Mouse (Mus musculus) mouse embryonic stem cell (cell line): ENCODE data around the gene Clec9a.

Experiments used
- in situ Hi-C, 2 experiments: fragments of 300-500 bp; cut with MboI; formaldehyde crosslinking; loops; 1 replicate in 1 of 2; 3 replicates in 1 of 2; pipeline ENCODE4 v1.14.3; 2019 to 2020; ENCODE audit warnings: low sequenced_read_pairs in 2 of 2, low pct_unique_long_range_greater_than_20kb in 1 of 2, mixed read lengths in 1 of 2; ENCODE audit not compliant: unreplicated experiment in 1 of 2

Clec9a gene

DNA sequence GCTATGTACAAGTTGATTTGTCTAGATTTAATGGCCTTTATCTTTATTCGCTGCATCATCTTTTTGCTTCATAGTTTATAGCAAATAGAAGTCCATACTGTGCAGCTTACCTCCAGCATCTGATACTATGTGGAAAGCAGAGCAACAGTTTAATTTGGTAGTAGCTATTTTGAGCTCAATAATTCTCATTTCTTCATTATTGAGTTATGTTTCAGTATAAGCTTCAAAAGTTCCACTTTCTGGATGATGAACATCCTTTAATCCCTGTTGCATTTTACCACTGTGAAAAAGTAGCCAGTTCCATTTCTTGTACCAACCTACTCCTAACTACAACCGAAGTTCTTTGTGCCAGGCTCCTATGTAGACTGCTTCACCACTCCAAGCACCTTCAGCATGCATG, at the start of gene Clec9a:
Clec9a (plus strand) TSS at position 301 of the 400 bp plus-strand sequence.
- in situ Hi-C loops: no loop called here

DNA sequence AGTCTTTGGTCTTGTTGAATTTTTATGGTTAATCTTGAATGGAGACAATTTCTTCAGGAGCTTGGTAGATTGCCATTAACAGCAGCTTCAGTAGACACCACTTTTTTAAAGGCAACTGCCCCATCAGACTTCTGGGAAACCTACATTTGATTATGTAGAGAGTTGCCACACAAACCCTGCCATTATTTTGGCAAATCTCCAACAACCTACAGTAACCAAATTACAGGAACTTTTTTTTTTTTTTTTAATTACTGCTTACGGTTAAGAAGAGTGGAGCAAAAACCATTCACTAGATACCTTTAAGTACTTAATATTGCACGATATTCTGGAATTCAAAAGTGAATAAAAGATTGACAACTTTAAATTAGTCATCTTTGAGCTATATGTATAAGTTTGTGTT, 49.1 kb upstream of the Clec9a start:
- in situ Hi-C loops: loop anchor here in 1 of 2 experiments (25.0 kb wide), 1 partner anchor 522 kb away; the partner anchor contains the start of genes Gm44511 and Klrb1b

DNA sequence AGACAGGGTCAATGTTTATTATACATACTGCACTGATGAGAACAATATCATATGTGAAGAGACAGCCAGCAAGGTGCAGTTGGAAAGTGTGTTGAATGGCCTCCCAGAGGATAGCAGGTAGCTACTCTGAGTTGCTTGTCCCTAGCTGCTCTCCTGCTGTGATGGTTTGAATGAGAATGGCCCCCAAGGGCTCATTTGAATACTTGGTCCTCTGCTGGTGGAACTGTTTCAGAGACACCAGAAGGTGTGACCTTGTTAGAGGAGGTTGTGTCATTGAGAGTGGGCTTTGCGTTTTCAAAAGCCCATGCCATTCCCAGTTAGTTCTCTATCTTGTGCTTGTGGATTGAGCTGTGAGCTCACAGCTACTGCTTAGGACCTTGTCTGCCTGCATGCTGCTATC, 44.7 kb upstream of the Clec9a start:
- in situ Hi-C loops: loop anchor here (10.0 to 25.0 kb wide), 3 partner anchors 109 to 527 kb away; partner anchors contain the start of genes Gm44511 (in 1 of the 2) and Klrb1b (in 1 of the 2)

DNA sequence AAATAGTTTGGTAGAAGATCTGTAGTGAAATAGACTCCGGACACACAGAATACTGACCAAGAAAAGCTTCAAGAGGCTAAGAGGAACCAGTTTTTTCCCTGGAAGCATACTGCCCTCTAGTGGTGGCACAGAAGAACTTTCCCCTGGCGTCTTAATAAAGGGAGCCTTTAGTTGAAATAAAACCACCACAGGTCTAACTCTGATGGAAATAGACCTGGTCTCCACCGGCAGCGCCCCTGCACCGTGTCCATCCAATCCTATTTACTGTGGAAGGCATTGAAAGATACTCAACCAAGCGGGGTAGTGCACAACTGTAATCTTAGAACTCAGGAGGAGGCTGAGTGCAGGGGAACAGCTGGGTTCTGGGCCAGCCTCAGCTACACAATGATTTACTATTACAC, 42.7 kb upstream of the Clec9a start:
- in situ Hi-C loops: loop anchor here (10.0 to 25.0 kb wide), 3 partner anchors 111 to 529 kb away; partner anchors contain the start of genes Gm44511 (in 1 of the 2) and Klrb1b (in 1 of the 2)

DNA sequence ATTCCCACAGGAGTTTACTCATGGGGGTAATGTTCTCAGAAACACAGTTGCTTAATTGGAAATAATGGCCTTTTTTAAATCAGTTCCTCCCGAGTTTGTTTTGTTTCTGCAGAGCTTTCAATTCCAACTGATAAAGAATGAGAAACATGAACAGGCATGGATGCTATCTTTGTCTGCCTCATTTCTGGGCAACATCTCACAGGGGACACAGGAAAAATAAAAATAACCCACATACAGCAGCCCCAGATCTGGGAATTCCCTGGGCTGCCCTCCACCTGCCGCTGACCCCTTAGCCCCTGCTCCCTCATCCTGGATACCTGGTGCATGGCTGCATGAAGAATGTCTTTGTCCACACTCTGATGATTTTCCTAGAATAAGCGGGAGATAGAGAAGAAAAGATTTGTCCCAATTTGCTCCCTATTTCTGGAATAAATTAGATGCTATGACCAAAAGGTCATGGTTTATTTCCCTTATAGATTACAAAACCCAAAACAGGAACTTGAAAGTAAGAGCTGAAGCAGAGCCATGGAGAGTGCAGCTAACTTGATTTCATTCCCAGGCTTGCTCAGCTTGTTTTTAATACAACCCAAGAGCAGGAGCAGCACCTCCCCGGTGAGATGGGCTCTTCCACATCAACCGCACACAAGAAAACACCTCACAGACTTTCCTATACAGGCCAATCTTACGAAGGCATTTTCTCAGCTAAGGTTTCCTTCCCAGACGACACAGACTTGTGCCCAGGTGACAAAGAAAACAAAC, 39.1 kb upstream of the Clec9a start:
- in situ Hi-C loops: loop anchor here (10.0 to 25.0 kb wide), 3 partner anchors 115 to 532 kb away; partner anchors contain the start of genes Gm44511 (in 1 of the 2) and Klrb1b (in 1 of the 2)

DNA sequence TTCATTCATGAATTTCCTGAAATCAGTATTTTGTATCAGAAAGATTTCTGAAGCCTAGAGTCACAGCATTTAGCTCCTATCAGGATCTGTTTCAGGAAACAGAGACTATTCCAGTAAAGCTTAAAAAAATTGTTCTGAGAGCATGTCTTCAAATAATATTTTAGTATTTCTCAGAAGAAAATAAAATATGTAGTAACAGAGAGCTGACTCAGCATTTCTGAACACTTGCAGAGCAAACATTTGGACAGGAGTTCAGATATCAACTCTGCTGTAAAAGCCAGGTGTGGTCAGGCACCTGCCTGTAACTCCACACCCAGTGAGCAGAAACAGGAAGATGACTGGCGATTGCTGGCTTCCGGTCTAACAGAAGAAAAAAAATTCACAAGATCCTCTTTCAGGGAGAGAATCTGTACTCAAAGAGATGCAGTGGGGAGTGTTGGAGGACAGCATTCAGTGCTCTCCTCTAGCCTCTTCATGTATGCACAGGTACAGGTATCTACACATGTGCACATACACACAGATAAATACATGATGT, 33.7 kb upstream of the Clec9a start:
- in situ Hi-C loops: loop anchor here in 1 of 2 experiments (25.0 kb wide), 1 partner anchor 538 kb away; the partner anchor contains the start of genes Gm44511 and Klrb1b

DNA sequence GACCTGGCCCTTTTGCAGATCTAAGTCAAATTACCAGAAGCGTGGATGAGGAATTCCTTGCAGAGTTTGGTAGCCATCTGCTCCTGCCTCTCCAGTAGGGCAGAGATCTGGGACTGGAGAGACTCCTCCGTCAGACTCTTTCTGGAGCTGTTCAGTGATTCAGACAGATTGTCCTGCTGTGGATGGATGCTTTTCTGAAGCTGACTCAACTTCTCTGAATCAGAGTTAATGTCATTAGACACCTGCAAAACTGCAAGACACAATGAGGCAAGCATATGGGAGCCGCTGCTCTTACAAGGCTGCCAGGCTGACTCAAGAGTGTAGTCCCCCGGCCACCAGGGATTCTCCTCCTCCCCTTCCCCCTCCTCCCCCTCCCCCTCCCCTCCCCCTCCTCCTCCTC, 28.2 kb upstream of the Clec9a start:
- in situ Hi-C loops: no loop called here

DNA sequence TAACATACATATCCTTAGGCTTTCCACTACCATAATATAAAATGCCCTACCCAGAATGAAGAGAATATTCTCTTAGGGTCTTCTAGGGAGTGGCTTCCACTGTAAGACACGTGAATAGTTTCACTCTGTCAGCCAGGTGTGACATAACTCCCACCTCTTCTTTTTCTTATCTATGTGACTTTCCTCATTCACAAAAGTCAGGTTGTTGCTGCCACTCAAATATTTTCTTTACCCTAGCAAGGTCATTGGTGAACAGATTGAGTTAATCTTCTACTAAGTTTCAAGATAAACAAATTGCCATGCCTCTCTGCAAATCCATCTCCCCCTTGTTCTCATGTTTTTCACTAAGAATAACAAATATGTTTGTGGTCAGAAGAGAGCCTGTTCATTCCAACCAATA, 26.9 kb upstream of the Clec9a start:
- in situ Hi-C loops: no loop called here

DNA sequence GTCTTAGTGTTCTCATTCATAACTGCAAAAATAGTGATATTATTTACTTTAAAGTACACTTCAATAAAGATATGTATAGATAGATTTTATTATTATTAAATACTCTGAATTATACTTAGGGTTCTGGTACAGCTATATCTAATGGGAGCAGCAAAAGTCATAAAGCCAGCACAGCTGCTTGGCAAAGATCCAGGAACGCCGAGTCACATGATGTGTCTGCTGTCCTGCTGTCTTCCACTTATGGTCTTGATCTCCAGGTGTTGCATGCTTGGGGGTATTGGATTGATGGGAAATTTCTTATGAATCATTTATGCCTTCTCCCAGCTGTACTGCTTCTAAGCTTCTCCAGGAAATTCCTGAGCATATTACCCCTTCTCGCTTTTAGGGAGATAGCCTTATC, 25.2 kb upstream of the Clec9a start:
- in situ Hi-C loops: no loop called here

DNA sequence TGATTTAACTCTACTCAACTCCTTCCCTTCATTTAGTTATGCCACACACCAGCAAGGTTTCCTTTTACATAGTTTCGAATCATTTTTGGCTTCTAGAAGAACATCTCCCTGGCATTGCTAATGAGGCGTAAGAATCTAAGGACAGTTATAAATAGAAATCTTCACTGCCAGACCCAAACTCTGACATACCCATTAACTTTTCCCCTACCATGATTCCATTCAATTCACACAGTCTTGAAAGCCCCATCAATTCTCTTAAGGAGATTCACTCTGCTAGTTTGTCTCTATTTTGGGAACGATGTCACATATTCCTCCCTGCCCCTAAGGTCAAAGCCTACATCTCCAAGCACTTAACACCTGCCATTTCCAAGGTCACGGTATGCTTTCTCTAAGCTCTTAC, 23.7 kb upstream of the Clec9a start:
- in situ Hi-C loops: no loop called here

DNA sequence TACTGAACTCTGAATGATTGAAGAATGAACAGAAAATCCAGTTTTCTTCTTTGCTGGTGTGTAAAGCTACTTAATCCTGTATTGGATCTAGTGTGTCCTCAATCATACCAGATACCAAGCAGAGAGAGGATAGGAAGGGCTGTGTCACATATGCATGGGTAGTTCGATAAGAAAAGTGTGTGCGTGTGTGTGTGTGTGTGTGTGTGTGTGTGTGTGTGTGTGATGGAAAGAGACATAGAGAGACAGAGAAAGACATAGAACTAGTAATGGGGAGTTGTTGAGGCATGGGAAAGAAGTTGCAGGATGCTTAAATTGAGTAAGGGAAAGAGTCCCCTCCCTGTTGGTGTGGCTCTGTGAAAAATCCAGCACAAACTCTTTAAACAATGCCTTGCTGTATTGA, 22.9 kb upstream of the Clec9a start, which contains the start of gene Clec12b:
Clec12b (minus strand) TSS at position 101 of the 400 bp plus-strand sequence.
- in situ Hi-C loops: no loop called here

DNA sequence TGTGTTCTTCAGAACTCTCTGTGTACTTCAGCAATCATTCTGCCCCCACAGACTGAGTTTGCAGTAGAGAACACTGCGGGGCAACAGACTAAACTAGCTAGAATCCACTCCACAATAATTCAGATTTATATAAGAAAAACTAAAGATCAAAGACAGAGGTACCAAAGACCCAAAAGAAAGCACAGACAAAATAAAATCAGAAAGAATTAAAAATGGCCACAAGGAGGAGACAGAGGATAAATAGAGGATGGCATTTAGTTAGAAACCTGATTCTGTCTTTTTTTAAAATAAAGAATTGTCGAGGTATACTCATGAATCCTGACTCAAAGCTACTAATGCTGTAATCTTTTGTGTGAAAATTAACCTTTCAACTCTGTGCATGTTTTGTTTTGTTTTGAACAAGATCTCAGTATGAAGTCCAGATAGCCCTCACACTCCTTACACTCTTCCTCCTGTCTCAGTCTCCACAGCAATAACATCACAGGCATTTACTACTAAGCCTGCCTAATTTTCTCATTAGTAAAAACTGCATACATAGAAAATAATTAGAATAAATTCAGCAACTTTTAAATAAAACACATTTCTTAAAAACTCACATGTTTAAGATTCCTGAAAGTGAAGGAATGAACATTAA, 15.5 kb upstream of the Clec9a start:
- in situ Hi-C loops: no loop called here

DNA sequence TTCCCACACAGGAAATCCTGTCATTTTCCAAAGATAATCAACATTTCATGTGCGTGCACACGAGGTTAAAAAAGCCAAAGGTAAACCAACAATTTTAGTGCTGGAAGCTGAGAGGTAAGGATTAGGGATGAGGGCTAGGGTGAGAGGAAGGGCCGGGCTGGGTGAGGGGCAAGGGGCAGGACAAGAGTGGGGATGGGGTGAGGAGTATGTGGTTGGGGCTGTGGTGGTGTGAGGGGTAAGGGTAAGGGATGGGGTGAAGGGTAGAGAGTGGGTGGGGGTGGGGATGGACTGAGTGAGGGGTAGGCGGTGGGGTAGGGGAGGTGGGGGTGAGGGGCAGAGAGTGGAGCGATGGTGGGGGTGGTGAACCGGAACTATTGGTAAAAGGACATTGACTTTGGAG, 14.9 kb upstream of the Clec9a start:
- in situ Hi-C loops: no loop called here

DNA sequence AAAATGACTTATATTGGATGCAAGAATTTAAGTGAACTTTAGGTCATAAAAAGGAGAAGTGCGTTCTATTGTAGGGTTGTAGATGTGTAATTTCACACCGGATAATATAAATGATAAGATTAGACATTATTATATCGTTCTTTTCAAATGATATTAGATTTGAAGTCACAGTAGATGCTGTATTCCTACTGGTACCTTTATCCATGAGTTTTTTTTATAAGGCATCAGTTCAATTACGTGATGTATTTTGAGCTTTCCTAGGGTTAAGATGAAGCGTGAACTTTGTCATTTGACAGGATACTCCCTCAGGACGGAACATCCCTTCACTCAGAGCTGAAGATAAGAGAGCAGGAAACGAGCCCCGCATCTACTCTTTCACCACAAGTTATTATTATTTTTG, 11.7 kb upstream of the Clec9a start, which contains the start of gene Clec1b:
Clec1b (plus strand) TSS at position 301 of the 400 bp plus-strand sequence.
- in situ Hi-C loops: no loop called here

DNA sequence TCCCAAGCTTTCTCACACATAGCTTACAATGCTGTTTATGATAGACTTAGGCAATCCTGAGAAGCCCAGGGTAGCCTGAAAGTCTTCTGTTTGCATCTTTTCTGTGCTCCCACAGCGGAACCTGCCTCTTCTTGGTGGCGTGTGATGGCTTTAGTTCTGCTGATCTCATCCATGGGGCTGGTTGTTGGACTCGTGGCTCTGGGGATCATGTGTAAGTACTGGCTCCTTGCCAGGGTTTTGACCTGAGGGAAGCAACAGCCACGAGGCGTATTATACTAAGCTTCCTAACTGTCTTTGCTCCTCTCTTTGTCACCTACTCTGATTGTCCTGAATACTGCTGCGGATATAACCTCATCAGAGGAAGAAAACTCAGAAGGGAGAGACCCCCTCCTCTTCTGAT, 8.7 kb upstream of the Clec9a start:
- in situ Hi-C loops: no loop called here

DNA sequence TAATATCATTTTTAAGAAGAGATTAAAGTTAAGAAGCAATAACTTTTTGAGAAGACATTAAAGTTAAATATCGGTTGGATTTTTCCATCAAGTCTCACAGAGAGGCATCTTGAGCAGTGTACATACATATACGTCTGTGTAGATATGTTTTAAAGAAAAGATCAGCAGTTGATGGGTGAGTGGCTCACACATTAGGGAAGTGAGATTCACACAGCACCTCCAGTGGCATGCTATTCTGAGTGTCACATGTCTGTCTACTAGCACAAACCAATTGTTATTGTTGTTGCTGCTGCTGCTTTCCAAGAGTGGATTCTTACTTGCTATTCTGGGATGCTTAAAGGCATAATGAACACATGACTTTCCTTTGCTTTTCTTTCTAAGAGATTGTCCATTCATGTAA, 6.3 kb upstream of the Clec9a start:
- in situ Hi-C loops: no loop called here

DNA sequence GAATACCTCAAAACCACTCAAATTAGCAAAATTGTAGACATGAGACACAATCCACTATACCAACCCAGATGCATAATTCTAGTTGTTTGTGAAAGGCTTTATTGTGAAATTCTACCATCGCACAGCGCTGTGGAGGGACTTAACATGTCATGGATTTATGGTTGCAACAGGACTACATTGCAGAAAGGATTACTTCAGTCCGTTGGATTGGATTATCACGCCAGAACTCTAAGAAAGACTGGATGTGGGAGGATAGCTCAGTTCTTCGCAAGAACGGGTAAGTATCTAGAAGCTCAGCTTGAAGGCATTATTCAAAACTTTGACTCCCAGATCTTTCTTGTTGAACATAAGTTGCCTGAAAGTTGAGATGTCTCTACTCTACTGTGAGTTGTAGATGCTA, 5.3 kb upstream of the Clec9a start:
- in situ Hi-C loops: no loop called here

DNA sequence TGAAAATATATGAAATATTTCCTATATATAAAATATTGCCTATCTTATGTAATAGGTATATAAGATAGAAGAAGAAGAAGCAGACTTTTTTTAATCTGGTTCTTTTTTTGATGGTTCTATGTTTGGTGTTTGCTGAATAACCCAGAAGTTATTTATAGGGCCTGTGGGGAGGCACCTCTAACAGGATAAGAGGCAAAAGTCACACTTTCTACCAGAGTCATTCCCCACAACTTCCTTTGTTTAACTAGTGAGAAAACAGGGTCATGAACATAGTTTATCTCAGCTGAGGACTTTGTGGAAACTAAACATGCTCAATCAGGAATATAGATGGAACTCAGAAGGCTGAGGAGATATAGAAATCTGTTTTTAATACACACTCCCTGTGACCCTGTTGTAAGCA, 2.7 kb upstream of the Clec9a start:
- in situ Hi-C loops: no loop called here

DNA sequence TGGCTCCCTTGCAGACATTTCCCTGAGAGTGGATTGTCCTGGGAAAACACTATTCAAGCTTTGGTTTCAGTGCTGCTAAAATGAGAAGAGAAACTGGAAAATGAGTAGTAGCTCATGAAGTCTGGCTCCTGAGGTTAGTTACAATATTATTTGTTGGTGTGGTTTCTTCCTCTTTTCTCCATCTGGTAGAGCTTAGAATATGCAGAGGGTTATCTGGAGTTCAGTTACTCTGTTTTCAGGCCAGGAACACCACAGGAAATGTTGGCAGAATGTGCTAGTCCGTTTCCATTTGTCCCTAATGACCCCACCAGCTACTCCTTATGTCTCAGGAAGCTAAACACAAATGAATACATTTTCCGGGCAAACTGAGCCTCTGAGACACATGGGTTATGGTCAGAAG, 1.3 kb upstream of the Clec9a start:
- in situ Hi-C loops: no loop called here
